In genomic region chr17:15375224-15375623, GRCm38 (mm10) we compare ENCODE assay signal across 8 mouse cellular contexts. TPM values are rescaled to one million over a fixed set of nuclear protein-coding genes. Genes with fewer than 3 reads are reported as not detected.
DNase-seq lines count a peak whose midpoint lies in the region; ATAC-seq lines count a peak whose summit lies in the region.

No protein-coding gene starts in this region.

- no peaks in the 10 kb centered on the region for H3K9me3 ChIP-seq in kidney, embryonic 15.5 days (replicated peaks)
- H3K9me3 ChIP-seq in hindbrain, embryonic 12.5 days (replicated peaks), result no peaks in the 10 kb centered on the region
- no peaks in the 10 kb centered on the region for H3K9me3 ChIP-seq in midbrain, embryonic 11.5 days (ENCODE audit: control insufficient read depth, low read length)

- peaks cover 8% of the 10 kb centered on the region; the same call in 1 of the 2 replicates for H3K36me3 ChIP-seq in kidney, embryonic 15.5 days
- peaks cover 9% of the 10 kb centered on the region for H3K36me3 ChIP-seq in hindbrain, embryonic 12.5 days
- peaks cover 7% of the 10 kb centered on the region for H3K36me3 ChIP-seq in midbrain, embryonic 11.5 days (ENCODE audit: control insufficient read depth, insufficient read depth, low read length)

- H3K4me1 ChIP-seq in kidney, embryonic 15.5 days, result peaks cover 81% of the 10 kb centered on the region
- H3K4me1 ChIP-seq in hindbrain, embryonic 12.5 days, result peaks cover 72% of the 10 kb centered on the region
- peaks cover 72% of the 10 kb centered on the region for H3K4me1 ChIP-seq in midbrain, embryonic 11.5 days (ENCODE audit: control insufficient read depth, insufficient read depth, low read length)

- H3K4me3 ChIP-seq in kidney, embryonic 15.5 days (replicated peaks), result peak overlapping the region; percentile 69
- peak overlapping the region; percentile 79 for H3K4me3 ChIP-seq in hindbrain, embryonic 12.5 days
- peak overlapping the region; percentile 87 for H3K4me3 ChIP-seq in midbrain, embryonic 11.5 days (ENCODE audit: low read depth, low read length)

- no peak for DNase-seq in kidney, adult 18-20 months
- peak; percentile 49 for DNase-seq in ZHBTc4 (ENCODE audit: low read depth, low spot score)
- DNase-seq in midbrain, embryonic 11.5 days (ENCODE audit: low spot score, missing footprints), result no peak
- no peak for DNase-seq in urinary bladder, postnatal 25 days (ENCODE audit: low spot score)
- DNase-seq in ovary, postnatal 10 days (ENCODE audit: low spot score), result no peak
- DNase-seq in adrenal gland, postnatal 36 days, result no peak

- peak overlapping the region; percentile 84 for H3K27ac ChIP-seq in kidney, embryonic 15.5 days
- H3K27ac ChIP-seq in hindbrain, embryonic 12.5 days, result peak overlapping the region; percentile 98
- peak overlapping the region; percentile 93 for H3K27ac ChIP-seq in midbrain, embryonic 11.5 days (ENCODE audit: low read depth, low read length)

- peaks cover 65% of the 10 kb centered on the region for H3K27me3 ChIP-seq in kidney, embryonic 15.5 days
- peaks cover 33% of the 10 kb centered on the region for H3K27me3 ChIP-seq in hindbrain, embryonic 12.5 days
- H3K27me3 ChIP-seq in midbrain, embryonic 11.5 days (ENCODE audit: control insufficient read depth, insufficient read depth, low read length), result peaks cover 6% of the 10 kb centered on the region; the same call in 1 of the 2 replicates

- no peak for ATAC-seq in kidney, embryonic 15.5 days (replicated peaks; ENCODE audit: low FRiP score)
- ATAC-seq in hindbrain, embryonic 12.5 days (ENCODE audit: low FRiP score), result no peak
- no peak for ATAC-seq in midbrain, embryonic 11.5 days (ENCODE audit: low FRiP score)

- peak overlapping the region; percentile 95 for H3K4me2 ChIP-seq in kidney, embryonic 15.5 days
- peak overlapping the region; percentile 85 for H3K4me2 ChIP-seq in hindbrain, embryonic 12.5 days (replicated peaks)
- peak overlapping the region; percentile 56 for H3K4me2 ChIP-seq in midbrain, embryonic 11.5 days

- under 1% methylated on average over 18 of the region's 18 CpGs for WGBS in kidney, embryonic 15.5 days
- WGBS in hindbrain, embryonic 12.5 days, result 1% methylated on average over 18 of the region's 18 CpGs
- under 1% methylated on average over 18 of the region's 18 CpGs for whole genome bisulfite sequencing in midbrain, embryonic 11.5 days

- peak overlapping the region; percentile 63 for H3K9ac ChIP-seq in kidney, embryonic 15.5 days
- H3K9ac ChIP-seq in hindbrain, embryonic 12.5 days, result peak overlapping the region; percentile 89
- H3K9ac ChIP-seq in midbrain, embryonic 11.5 days (ENCODE audit: low read length), result peak overlapping the region; percentile 80

RNA-seq across cellular contexts. Expression of gene Dll1, which starts 1.4 kb away (rescaled TPM):
- 30.9 and 32.0 TPM in 2 replicates for polyA plus RNA-seq in kidney, embryonic 15.5 days (2015; fragmentation: Nextera tagmentation; extraction: Ambion mirVana)
- polyA plus RNA-seq in hindbrain, embryonic 12.5 days (2016; fragmentation: Nextera tagmentation; extraction: Ambion mirVana), result 61.9 and 65.5 TPM in 2 replicates
- polyA plus RNA-seq in midbrain, embryonic 11.5 days (2014; fragmentation: Nextera tagmentation; extraction: Ambion mirVana), result 61.4 and 68.6 TPM in 2 replicates
- total RNA-seq in adrenal gland, postnatal 36 days (2021), result 1 to 10 TPM; 3.6 to 5.2 TPM

RNA-seq across cellular contexts. Expression of gene Fam120b, which starts 20.8 kb away (rescaled TPM):
- polyA plus RNA-seq in kidney, embryonic 15.5 days (2015; fragmentation: Nextera tagmentation; extraction: Ambion mirVana), result 28.1 and 28.7 TPM in 2 replicates
- 41.6 and 44.6 TPM in 2 replicates for polyA plus RNA-seq in hindbrain, embryonic 12.5 days (2016; fragmentation: Nextera tagmentation; extraction: Ambion mirVana)
- polyA plus RNA-seq in midbrain, embryonic 11.5 days (2014; fragmentation: Nextera tagmentation; extraction: Ambion mirVana), result 32.2 and 36.3 TPM in 2 replicates
- total RNA-seq in adrenal gland, postnatal 36 days (2021), result 10 to 100 TPM; 20.7 to 20.8 TPM
